Mouse (Mus musculus) hindbrain, embryonic 12.5 days (tissue): ENCODE data around the gene Mtmr3. TPM values are rescaled to one million over a fixed set of nuclear protein-coding genes. Genes with fewer than 3 reads are reported as not detected.

Experiments
- ATAC-seq: fragments of 200-750 bp; cut with Nextera tagmentation; 2 replicates; pipeline ENCODE4 v1.8.0; 2017; ENCODE audit warnings: moderate TSS enrichment; ENCODE audit not compliant: low FRiP score
- H3K27ac ChIP-seq: fragments of 300-500 bp; sonication (generic); 2 replicates; pipeline ENCODE4 v1.5.1; 2016; ENCODE audit warnings: mild to moderate bottlenecking
- H3K27me3 ChIP-seq: fragments of 300-500 bp; sonication (generic); 2 replicates; pipeline ENCODE4 v1.6.1; 2016; ENCODE audit warnings: mild to moderate bottlenecking
- H3K36me3 ChIP-seq: fragments of 300-500 bp; sonication (generic); 2 replicates; pipeline ENCODE4 v1.6.1; 2016; ENCODE audit warnings: mild to moderate bottlenecking
- H3K4me1 ChIP-seq: fragments of 300-500 bp; sonication (generic); 2 replicates; pipeline ENCODE4 v1.6.1; 2016
- H3K4me2 ChIP-seq: fragments of 300-500 bp; sonication (generic); replicated peaks from 2 replicates; pipeline ENCODE4 v1.6.1; 2016; ENCODE audit warnings: mild to moderate bottlenecking
- H3K4me3 ChIP-seq: fragments of 300-500 bp; sonication (generic); 2 replicates; pipeline ENCODE4 v1.5.1; 2016; ENCODE audit warnings: mild to moderate bottlenecking
- H3K9ac ChIP-seq: fragments of 300-500 bp; sonication (generic); 2 replicates; pipeline ENCODE4 v1.6.1; 2016; ENCODE audit warnings: mild to moderate bottlenecking, moderate library complexity
- H3K9me3 ChIP-seq: fragments of 300-500 bp; sonication (generic); replicated peaks from 2 replicates; pipeline ENCODE4 v1.6.1; 2016; ENCODE audit warnings: mild to moderate bottlenecking
- WGBS: fragments of 180-500 bp; shearing (Covaris S2); methylation state at CpG from one replicate; pipeline ENCODE4 v1.1.7; 2016; 5-methylcytosine and 5-hydroxymethylcytosine counted together
- polyA plus RNA-seq: library from polyadenylated mRNA; unstranded; fragments of >200 nt; fragmentation: Nextera tagmentation; extraction: Ambion mirVana; gene quantifications from 2 replicates; pipeline ENCODE4 v1.2.1, GENCODE M21; 2016

Mtmr3 gene
- polyA plus RNA-seq, 1 experiment from 2014 or later, result 47.8 TPM

DNA sequence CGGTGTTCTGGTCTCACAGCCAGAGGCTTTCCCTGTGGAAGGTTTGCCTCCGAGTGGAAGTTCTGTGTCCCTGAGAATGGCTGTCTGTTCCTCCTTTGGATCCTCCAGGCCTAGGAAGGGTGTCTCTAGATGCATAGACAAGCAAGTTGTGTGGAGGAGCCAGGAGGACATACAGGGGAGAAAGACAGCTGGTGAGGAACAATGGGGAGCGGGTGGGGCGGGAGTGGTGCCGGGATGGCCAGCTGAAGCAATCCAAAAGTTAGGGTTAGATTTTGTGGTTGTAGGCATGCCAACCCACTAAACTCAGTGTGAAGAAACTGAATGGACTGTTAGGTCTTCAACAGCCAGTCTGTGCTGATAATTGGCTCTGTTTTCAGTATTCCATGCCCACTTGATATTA is 122.9 kb downstream of the Mtmr3 start:
- ATAC-seq, result no peak
- H3K4me1 ChIP-seq, result peaks cover 15% of the 10 kb centered on the region
- 88% methylated on average over 5 of the region's 5 CpGs for WGBS
- no peaks in the 10 kb centered on the region for H3K27me3 ChIP-seq
- H3K4me3 ChIP-seq, result no peak overlapping the region
- H3K9ac ChIP-seq, result no peak overlapping the region
- H3K9me3 ChIP-seq, result no peaks in the 10 kb centered on the region
- H3K4me2 ChIP-seq, result no peak overlapping the region
- H3K36me3 ChIP-seq, result 0 out of 2 replicates have a peak, but pooled peaks cover under 1% of the 10 kb centered on the region
- no peak overlapping the region for H3K27ac ChIP-seq

DNA sequence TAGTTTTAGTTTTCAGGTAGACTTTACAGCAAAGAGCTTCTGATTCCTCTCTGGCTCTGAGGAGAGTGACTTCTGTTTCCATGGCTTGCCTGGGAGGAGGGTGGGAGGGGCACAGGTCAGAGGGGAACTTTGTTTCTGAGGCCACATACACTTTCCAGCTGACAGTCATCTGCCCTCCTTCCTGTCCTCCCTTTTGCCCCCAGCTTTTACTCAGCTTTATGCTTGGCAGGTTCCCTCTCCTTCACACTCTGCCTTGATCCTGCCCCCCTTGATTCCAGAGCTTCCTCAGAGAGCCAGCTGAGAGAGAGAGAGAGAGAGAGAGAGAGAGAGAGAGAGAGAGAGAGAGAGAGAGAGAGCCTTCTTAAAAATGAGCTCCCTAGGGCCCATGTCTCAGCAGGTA is 123.4 kb downstream of the Mtmr3 start:
- no peak overlapping the region for H3K27ac ChIP-seq
- no peak overlapping the region for H3K4me3 ChIP-seq
- no peaks in the 10 kb centered on the region for H3K9me3 ChIP-seq
- ATAC-seq, result no peak
- H3K27me3 ChIP-seq, result no peaks in the 10 kb centered on the region
- H3K9ac ChIP-seq, result no peak overlapping the region
- no peak overlapping the region for H3K4me2 ChIP-seq
- peaks cover 18% of the 10 kb centered on the region for H3K4me1 ChIP-seq
- no peaks in the 10 kb centered on the region for H3K36me3 ChIP-seq

DNA sequence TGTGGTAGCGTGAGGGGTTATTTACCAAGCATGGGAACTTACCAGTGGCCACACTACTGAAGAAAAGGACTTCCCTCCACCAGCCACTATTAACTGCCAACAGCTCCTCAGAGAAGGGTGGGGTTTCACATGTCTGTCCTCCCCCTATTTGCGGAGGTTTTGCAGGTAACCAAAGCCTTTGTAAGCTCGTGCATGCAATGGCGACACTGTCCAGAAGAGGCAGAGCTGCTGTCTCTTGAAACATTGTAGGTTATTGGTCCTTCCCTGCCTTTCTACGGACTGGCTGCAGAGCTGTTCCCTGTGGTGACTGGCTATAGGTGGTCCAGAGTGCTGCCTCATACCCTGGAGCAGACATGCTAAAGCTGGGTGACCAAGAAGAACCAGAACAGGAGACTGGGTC is 125.6 kb downstream of the Mtmr3 start:
- ATAC-seq, result no peak
- Histone ChIP-seq H3K27ac (no peak overlapping the region), H3K36me3 (no peaks in the 10 kb centered on the region), H3K27me3 (no peaks in the 10 kb centered on the region), H3K4me3 (no peak overlapping the region), H3K9ac (no peak overlapping the region), H3K4me2 (no peak overlapping the region), H3K9me3 (no peaks in the 10 kb centered on the region), H3K4me1 (peaks cover 19% of the 10 kb centered on the region)
- WGBS, result 61% methylated on average over 5 of the region's 5 CpGs

GRCm38 (mm10) chr11:4467436-4467835 is 127.2 kb downstream of the Mtmr3 start:
- H3K9me3 ChIP-seq, result no peaks in the 10 kb centered on the region
- H3K27ac ChIP-seq, result no peak overlapping the region
- no peaks in the 10 kb centered on the region for H3K36me3 ChIP-seq
- peaks cover 11% of the 10 kb centered on the region; the same call in 1 of the 2 replicates for H3K4me1 ChIP-seq
- no peaks in the 10 kb centered on the region for H3K27me3 ChIP-seq
- H3K4me3 ChIP-seq, result no peak overlapping the region
- no peak for ATAC-seq
- H3K4me2 ChIP-seq, result no peak overlapping the region
- H3K9ac ChIP-seq, result no peak overlapping the region
- WGBS, result 87% methylated on average over 1 of the region's 1 CpGs

DNA sequence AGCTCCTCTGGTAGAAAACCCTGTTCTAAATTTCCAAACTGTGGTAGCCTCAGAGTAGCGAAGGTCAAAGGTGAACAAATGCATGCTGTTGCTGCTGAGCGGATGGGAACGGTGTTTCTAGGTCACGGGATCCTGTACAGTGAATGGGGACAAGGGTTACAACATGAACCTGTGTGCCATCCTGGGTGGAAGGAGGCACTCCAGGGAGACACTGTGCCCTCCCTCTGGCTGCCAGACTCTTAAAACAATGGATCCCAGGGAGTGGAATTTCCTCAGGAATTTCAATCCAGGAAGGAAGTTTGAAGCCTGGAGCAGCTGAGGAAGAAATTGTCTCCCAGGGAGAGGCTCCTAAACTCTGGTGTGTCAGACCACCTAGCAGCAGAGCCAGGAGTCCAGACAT is 128.5 kb downstream of the Mtmr3 start:
- 59% methylated on average over 4 of the region's 4 CpGs for WGBS
- Histone ChIP-seq H3K4me3 (no peak overlapping the region), H3K36me3 (no peaks in the 10 kb centered on the region), H3K27me3 (no peaks in the 10 kb centered on the region), H3K9ac (no peak overlapping the region), H3K27ac (no peak overlapping the region), H3K9me3 (no peaks in the 10 kb centered on the region), H3K4me2 (no peak overlapping the region), H3K4me1 (peaks cover 6% of the 10 kb centered on the region; the same call in 1 of the 2 replicates)
- ATAC-seq, result no peak

GRCm38 (mm10) chr11:4464616-4465015 is 130.0 kb downstream of the Mtmr3 start:
- ATAC-seq, result no peak
- no peak overlapping the region for H3K4me2 ChIP-seq
- H3K4me3 ChIP-seq, result no peak overlapping the region
- H3K36me3 ChIP-seq, result no peaks in the 10 kb centered on the region
- H3K9ac ChIP-seq, result no peak overlapping the region
- no peaks in the 10 kb centered on the region for H3K9me3 ChIP-seq
- 91% methylated on average over 4 of the region's 4 CpGs for WGBS
- no peak overlapping the region for H3K27ac ChIP-seq
- H3K27me3 ChIP-seq, result no peaks in the 10 kb centered on the region
- peaks cover 10% of the 10 kb centered on the region; the same call in 1 of the 2 replicates for H3K4me1 ChIP-seq

- H3K4me3 ChIP-seq, result no peak overlapping the region
- no peak overlapping the region for H3K4me2 ChIP-seq
- peaks cover 10% of the 10 kb centered on the region; the same call in 1 of the 2 replicates for H3K4me1 ChIP-seq
- H3K9ac ChIP-seq, result no peak overlapping the region
- H3K36me3 ChIP-seq, result no peaks in the 10 kb centered on the region
- 80% methylated on average over 1 of the region's 1 CpGs for WGBS
- no peaks in the 10 kb centered on the region for H3K9me3 ChIP-seq
- no peaks in the 10 kb centered on the region for H3K27me3 ChIP-seq
- no peak for ATAC-seq
- H3K27ac ChIP-seq, result no peak overlapping the region
Measured at GRCm38 (mm10) chr11:4464186-4464585, 130.5 kb downstream of the Mtmr3 start.

- no peak overlapping the region for H3K9ac ChIP-seq
- H3K4me2 ChIP-seq, result no peak overlapping the region
- H3K4me3 ChIP-seq, result no peak overlapping the region
- ATAC-seq, result no peak
- H3K27ac ChIP-seq, result no peak overlapping the region
- H3K9me3 ChIP-seq, result no peaks in the 10 kb centered on the region
- H3K36me3 ChIP-seq, result no peaks in the 10 kb centered on the region
- WGBS, result 42% methylated on average over 2 of the region's 2 CpGs
- no peaks in the 10 kb centered on the region for H3K27me3 ChIP-seq
- peaks cover 10% of the 10 kb centered on the region; the same call in 1 of the 2 replicates for H3K4me1 ChIP-seq
Measured at GRCm38 (mm10) chr11:4462868-4463267, 131.8 kb downstream of the Mtmr3 start.

DNA sequence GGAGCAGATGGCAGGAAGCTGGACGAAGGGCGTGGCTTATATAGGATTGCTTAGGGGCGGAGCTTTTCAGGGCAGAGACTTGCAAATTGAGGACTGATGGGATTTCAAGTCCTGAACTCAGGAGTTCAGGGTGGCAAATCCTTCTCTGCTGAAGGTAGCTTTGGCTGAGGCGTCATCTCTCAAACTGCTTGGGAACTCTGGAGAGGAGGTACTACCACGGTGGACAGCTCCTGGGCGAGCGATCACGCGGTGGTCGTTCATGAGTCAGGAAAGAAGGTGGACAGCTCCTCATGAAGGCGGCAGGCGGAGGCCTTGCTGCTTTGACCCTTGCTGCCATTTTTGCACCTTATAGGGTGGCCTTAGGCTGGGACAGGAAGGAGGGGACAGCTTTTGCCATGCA is 133.5 kb downstream of the Mtmr3 start:
- no peak overlapping the region for H3K4me2 ChIP-seq
- ATAC-seq, result no peak
- no peak overlapping the region for H3K27ac ChIP-seq
- no peaks in the 10 kb centered on the region for H3K36me3 ChIP-seq
- H3K9me3 ChIP-seq, result no peaks in the 10 kb centered on the region
- no peaks in the 10 kb centered on the region for H3K27me3 ChIP-seq
- no peak overlapping the region for H3K4me3 ChIP-seq
- peaks cover 6% of the 10 kb centered on the region; the same call in 1 of the 2 replicates for H3K4me1 ChIP-seq
- 38% methylated on average over 12 of the region's 12 CpGs for WGBS
- H3K9ac ChIP-seq, result no peak overlapping the region

GRCm38 (mm10) chr11:4460615-4461014 is 134.0 kb downstream of the Mtmr3 start:
- Histone ChIP-seq H3K27ac (no peak overlapping the region), H3K27me3 (no peaks in the 10 kb centered on the region), H3K9ac (no peak overlapping the region), H3K9me3 (no peaks in the 10 kb centered on the region), H3K4me3 (no peak overlapping the region), H3K4me1 (0 out of 2 replicates have a peak, but pooled peaks cover 5% of the 10 kb centered on the region), H3K4me2 (no peak overlapping the region), H3K36me3 (no peaks in the 10 kb centered on the region)
- 71% methylated on average over 5 of the region's 5 CpGs for WGBS
- no peak for ATAC-seq

- Histone ChIP-seq H3K9me3 (no peaks in the 10 kb centered on the region), H3K36me3 (no peaks in the 10 kb centered on the region), H3K4me1 (no peaks in the 10 kb centered on the region), H3K27me3 (no peaks in the 10 kb centered on the region), H3K4me3 (no peak overlapping the region), H3K9ac (no peak overlapping the region), H3K4me2 (no peak overlapping the region), H3K27ac (no peak overlapping the region)
- ATAC-seq, result no peak
- WGBS, result 72% methylated on average over 8 of the region's 8 CpGs
Measured at GRCm38 (mm10) chr11:4454895-4455535, 139.6 kb downstream of the Mtmr3 start.

GRCm38 (mm10) chr11:4452467-4453184 is 142.0 kb downstream of the Mtmr3 start:
- 87% methylated on average over 12 of the region's 12 CpGs for WGBS
- no peaks in the 10 kb centered on the region for H3K4me1 ChIP-seq
- H3K36me3 ChIP-seq, result no peaks in the 10 kb centered on the region
- no peak overlapping the region for H3K27ac ChIP-seq
- no peak overlapping the region for H3K4me2 ChIP-seq
- no peak overlapping the region for H3K9ac ChIP-seq
- H3K9me3 ChIP-seq, result no peaks in the 10 kb centered on the region
- H3K27me3 ChIP-seq, result no peaks in the 10 kb centered on the region
- ATAC-seq, result no peak
- no peak overlapping the region for H3K4me3 ChIP-seq

- Histone ChIP-seq H3K27me3 (no peaks in the 10 kb centered on the region), H3K36me3 (no peaks in the 10 kb centered on the region), H3K4me3 (no peak overlapping the region), H3K4me1 (no peaks in the 10 kb centered on the region), H3K27ac (no peak overlapping the region), H3K9ac (no peak overlapping the region), H3K4me2 (no peak overlapping the region), H3K9me3 (no peaks in the 10 kb centered on the region)
- no peak for ATAC-seq
- 21% methylated on average over 9 of the region's 9 CpGs for WGBS
Measured at GRCm38 (mm10) chr11:4451116-4451515, 143.5 kb downstream of the Mtmr3 start.
